Mouse (Mus musculus) urinary bladder, postnatal 25 days (tissue): ENCODE data around the gene Tppp2.
A peak's percentile ranks its signal among the peaks of the same experiment; 100 is the strongest.
"Not testable (repeated sequence)": the region's sequence is repeated elsewhere in the genome, so short reads cannot be mapped to it uniquely, and the experiment has no call there.

Source experiments
- DNase-seq: peaks from one replicate; pipeline ENCODE4 v3.0.0; 2022; ENCODE audit warnings: low spot score

The Tppp2 gene

GRCm38 (mm10) chr14:51912391-51913061, 5.7 kb upstream of the Tppp2 start:
- DNase-seq: no peak

- DNase-seq: peak; percentile 76
Measured at GRCm38 (mm10) chr14:51913062-51913959, 4.9 kb upstream of the Tppp2 start.

DNA sequence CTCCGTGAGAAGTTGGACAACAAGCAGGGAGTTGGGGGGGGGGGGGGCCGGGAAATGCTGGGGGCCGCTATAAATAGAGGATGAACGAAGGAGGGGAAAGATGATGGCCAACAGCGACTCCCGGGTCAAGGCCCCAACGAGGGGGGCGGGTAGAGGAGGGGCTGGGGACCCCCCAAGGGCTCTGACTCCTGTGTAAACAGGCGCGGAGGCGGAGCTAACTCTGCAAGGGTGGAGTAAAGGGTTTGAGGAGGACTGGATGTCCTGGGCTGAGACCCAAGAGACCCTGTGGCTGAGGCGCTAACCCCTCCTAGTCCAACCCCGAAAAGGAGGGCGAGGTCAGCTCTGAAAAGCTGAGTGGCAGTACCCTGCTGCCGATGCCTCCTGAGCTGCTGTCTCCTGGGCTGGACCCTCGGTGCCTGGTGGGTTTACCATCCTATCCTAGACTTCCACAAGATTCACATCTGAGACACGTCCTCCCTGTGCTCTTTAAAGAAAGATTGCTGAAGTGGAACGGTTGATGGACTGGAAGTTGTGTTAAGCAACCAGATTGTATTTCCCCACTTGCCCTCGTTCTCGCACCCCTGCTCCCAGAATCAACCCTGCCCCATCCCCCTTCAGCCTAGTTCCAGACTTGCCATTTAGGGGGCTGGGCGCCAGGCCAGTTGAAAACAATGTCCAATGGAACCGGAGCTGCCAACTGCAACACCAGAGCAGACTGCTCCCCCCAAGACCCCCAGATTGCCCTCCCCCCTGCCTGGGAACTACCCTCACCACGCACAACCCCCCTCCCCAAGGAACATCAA, 4.1 kb upstream of the Tppp2 start, which contains the start of gene Ndrg2:
Ndrg2 (minus strand) TSS at position 199 of the 803 bp plus-strand sequence.
- no peak for DNase-seq

- no peak for DNase-seq
Measured at GRCm38 (mm10) chr14:51915030-51915429, 3.2 kb upstream of the Tppp2 start.

GRCm38 (mm10) chr14:51916539-51916938, 1.7 kb upstream of the Tppp2 start:
- no peak for DNase-seq

DNA sequence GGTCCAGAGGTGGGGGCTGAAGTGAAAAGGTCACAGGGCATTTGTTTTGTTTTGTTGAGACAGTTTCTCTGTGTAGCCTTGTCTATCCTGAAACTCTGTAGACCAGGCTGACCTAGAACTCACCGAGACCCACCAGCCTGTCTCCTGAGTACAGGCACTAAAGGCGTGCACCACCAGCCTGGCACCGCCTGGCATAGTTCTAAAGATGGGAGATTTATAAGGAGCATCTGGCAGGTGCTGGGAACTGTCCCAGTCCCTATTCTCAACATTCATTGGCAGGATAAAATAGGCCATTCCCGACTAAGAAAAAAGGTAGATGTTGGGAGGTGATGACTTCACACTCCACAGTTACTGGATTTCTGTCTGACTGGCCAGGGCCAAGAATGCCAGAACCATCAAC, 741 bp downstream of the Tppp2 start:
- DNase-seq: no peak

GRCm38 (mm10) chr14:51921759-51922570, 3.7 kb downstream of the Tppp2 start:
- DNase-seq: no peak

DNA sequence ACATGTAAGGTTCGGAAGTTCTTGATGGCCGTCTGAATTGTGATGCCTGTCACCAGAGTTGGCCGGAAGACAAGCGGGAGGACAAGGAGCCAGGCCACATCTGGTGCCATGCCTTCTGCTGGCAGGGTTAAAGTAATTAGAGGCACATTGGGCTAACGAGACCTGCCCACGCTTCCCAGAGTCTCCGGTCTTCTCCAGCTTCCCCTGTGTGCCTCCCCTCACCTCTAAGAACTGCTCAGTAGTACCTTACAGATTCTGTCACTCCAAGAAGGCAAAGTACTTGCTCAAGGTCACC, 4.3 kb downstream of the Tppp2 start, which contains the start of gene Rnase13:
Rnase13 (minus strand) TSS at position 203 of the 295 bp plus-strand sequence.
- no peak for DNase-seq

DNA sequence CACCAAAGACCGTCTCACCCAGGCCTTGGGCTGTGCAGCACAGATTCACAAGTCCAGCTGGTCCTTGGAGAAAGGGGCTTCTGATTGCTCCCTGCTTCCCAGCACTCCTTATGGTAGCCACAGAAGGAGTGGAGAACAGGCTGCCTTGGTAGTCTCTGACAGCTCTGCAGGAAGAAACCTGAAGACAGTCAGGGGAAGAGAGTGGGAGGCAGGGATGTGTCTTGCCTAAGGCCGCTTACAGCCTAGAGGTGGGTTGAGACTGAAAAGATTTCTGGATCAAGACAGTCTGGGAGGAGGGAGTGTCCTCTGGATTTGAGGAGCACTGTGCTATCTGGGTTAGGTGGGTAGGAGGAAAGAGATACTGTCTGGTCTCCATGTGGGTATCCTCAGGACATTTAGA, 4.7 kb downstream of the Tppp2 start:
- DNase-seq: no peak

DNA sequence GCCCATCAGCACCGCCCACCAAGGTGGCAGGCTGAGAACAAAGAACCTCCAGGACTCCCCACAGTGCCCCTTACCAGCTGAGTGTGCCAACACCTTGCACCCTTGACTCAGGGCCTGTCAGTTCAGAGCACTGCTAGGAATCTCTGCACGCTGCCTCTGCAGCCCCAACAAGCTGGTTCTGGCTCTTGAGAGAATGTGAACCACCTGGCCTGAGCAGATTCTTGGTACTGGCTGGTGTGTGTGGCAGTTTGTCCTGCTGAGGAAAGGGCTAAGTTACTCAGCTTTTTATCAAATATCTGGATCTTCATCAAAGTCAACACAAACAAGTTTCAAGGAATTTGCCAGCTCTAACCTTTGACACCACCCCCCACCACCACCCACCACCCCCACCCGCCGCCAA, 5.3 kb downstream of the Tppp2 start:
- no peak for DNase-seq

GRCm38 (mm10) chr14:51926930-51927329, 8.7 kb downstream of the Tppp2 start:
- DNase-seq: not testable (repeated sequence)

- no peak for DNase-seq
Measured at GRCm38 (mm10) chr14:51929309-51929943, 11.2 kb downstream of the Tppp2 start.

- no peak for DNase-seq
Measured at GRCm38 (mm10) chr14:51929968-51930367, 11.7 kb downstream of the Tppp2 start.

DNA sequence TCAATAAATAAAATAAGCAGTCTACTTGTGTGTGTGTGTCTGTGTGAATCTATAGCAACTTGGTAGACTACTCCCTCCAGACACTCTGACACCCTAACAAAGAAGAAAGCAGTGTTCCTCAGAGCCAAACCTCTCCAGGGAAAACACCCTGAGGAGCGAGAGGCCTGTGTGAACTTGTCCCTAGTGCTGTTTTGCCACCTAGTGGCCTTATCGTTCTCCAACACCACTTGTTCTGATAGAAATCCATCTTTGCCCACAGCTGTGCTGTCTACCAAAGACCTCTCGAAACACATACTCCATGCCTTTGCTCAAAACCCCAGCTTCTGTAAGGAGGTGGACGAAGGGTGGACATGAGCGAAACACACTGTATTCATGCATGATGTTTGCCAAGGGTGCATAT, 12.6 kb downstream of the Tppp2 start:
- no peak for DNase-seq

GRCm38 (mm10) chr14:51932092-51933020, 14.1 kb downstream of the Tppp2 start:
- no peak for DNase-seq

- DNase-seq: no peak
Measured at GRCm38 (mm10) chr14:51939005-51939404, 20.8 kb downstream of the Tppp2 start.

DNA sequence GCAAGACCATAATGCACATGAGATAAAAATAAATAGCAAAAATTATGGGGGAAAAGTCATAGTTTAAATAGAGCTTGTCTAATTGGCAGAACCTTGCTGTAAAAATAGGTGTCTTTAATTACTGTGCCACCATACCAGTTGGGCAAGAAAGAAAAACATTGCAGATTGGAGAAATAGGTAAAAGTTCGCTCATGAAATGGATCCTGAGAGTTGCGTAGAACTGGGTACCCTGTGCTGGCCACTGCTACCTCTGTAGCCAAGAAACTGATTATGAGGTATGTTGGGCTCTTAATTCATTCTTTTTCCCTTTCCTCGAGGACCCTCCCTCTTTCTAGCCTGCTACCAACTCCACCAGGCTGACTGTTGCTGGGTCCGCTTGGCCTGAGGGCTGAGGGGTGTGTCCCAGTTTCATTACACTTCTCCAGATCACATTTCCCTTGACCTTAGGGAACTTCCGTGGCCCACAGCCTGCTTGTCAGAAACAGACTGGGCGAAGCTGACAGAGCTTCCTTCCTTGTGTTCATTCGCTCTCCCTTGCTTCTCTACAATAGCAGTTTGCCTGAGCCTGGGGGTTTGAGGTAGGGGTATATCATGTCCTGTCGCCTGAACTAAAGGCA, 22.8 kb downstream of the Tppp2 start:
- DNase-seq: no peak

GRCm38 (mm10) chr14:51941577-51941976, 23.4 kb downstream of the Tppp2 start:
- no peak for DNase-seq

DNA sequence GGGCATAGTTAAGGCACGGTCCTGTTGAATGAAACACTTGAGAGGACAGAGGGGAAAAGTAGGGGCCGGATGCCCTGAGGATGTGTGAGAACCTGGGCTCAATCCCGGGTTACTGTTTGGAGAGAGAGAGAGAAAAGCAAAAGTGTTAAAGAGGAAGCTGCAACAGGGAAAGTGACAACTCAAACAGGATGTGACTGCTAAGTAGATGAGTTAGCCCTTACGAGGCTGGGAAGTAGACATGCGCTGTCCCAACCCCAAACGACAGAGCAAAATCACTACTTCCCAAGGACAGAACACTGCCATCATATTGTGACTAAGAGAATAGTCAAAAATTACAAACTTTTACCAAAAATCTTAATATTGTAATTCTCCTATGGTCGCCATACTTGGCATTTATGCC, 24.0 kb downstream of the Tppp2 start:
- no peak for DNase-seq

- no peak for DNase-seq
Measured at GRCm38 (mm10) chr14:51943336-51943735, 25.1 kb downstream of the Tppp2 start.
